Mouse (Mus musculus) ES-Bruce4 (cell line): ENCODE results near the gene Pcdh17.

Experiments
- CTCF ChIP-seq: IDR thresholded peaks from one replicate; pipeline ENCODE4 v1.8.1; 2011; ENCODE audit warnings: low read depth, low read length
- POLR2A ChIP-seq: IDR thresholded peaks from one replicate; pipeline ENCODE4 v1.8.1; 2011; ENCODE audit warnings: low read length; ENCODE audit not compliant: insufficient read depth

- TF ChIP-seq POLR2A (no peak), CTCF (no peak)
These were observed 33.0 kb downstream of the Pcdh17 start for GRCm38 (mm10) chr14:84476336-84476735.
